Mouse (Mus musculus) C2C12 (cell line): ENCODE data around the gene Kbtbd8.

Experiments
- CEBPB ChIP-seq: IDR thresholded peaks from one replicate; pipeline ENCODE4 v1.6.1; 2011; ENCODE audit warnings: low read depth, mild to moderate bottlenecking, control low read depth, moderate library complexity
- CTCF ChIP-seq: IDR thresholded peaks from one replicate; pipeline ENCODE4 v1.5.1; 2011; ENCODE audit not compliant: control insufficient read depth, insufficient read depth, insufficient read length
- FOSL1 ChIP-seq: IDR thresholded peaks from one replicate; pipeline ENCODE4 v1.8.0; 2011; ENCODE audit warnings: mild to moderate bottlenecking, low read length; ENCODE audit not compliant: poor library complexity, insufficient read depth, severe bottlenecking
- MYOD1 ChIP-seq: IDR thresholded peaks from one replicate; pipeline ENCODE4 v1.6.1; 2011; ENCODE audit warnings: low read depth; ENCODE audit not compliant: control insufficient read depth, insufficient read length
- MYOG ChIP-seq: IDR thresholded peaks from one replicate; pipeline ENCODE4 v1.6.1; 2011; ENCODE audit not compliant: control insufficient read depth, insufficient read length; ENCODE audit errors: extremely low read depth
- USF1 ChIP-seq: IDR thresholded peaks from one replicate; pipeline ENCODE4 v1.6.1; 2011; ENCODE audit warnings: low read depth, mild to moderate bottlenecking, control low read depth, moderate library complexity

GRCm38 (mm10) chr6:95116513-95116912 is 527 bp upstream of the Kbtbd8 start:
- TF ChIP-seq CTCF (no peak), MYOG (no peak), MYOD1 (no peak), FOSL1 (no peak), USF1 (no peak), CEBPB (no peak)
